Mouse (Mus musculus) neural tube, embryonic 10.5 days (tissue): ENCODE measurements at regions not wholly inside any gene's neighbourhood (a gene's known extent, or its start where the extent isn't known, plus 50 kb on each side); places are given as distances from the start of the nearest gene placed in this dataset.

Experiments
- DNase-seq: peaks from one replicate; pipeline ENCODE4 v3.0.0-alpha.2; 2017; ENCODE audit warnings: low spot score; ENCODE audit errors: extremely low spot score

DNA sequence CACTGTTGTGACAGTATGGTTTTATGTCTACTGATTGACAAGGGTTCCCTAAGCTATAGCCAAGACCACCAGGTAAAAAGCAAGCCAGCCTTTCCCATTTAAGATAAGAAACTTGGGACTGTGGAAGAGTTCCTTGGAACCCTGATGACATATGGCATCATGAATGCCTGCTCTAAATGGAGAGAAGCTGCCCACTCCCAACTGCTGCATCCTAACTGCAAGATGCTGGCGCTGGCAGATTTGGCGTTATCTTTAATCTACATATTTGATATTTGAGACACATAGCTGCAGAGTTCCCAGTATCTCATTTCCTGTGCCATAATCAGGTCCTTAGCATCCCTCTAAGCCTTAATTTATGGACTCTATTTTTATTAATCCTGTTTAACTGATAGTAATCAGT is 200.4 kb upstream of the Arpp21 start:
- DNase-seq: no peak

DNA sequence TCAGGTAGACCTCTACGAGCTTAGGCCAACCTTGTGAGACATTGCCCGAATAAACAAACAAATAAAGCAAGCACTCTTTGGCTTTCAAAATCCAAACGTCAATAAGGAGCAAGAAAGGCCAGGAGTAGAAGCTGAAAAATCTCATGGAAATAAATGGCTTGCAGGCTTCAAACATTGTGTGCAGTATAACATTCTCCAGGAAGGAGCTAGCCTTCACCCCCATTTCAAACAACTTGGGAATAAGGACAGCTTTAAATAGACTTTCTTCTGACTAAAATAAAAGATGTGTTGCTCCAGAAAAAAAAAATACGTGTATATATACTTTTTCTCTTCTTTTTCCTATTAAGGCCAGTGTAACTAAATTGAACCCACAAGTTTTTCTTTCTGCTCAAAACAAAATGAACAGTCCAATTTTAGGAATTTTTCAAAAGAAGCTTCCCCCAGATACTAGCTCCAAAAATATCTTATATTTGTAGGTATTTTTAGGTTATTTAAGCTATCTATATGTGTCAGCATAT is 196.2 kb upstream of the Arpp21 start:
- no peak for DNase-seq

DNA sequence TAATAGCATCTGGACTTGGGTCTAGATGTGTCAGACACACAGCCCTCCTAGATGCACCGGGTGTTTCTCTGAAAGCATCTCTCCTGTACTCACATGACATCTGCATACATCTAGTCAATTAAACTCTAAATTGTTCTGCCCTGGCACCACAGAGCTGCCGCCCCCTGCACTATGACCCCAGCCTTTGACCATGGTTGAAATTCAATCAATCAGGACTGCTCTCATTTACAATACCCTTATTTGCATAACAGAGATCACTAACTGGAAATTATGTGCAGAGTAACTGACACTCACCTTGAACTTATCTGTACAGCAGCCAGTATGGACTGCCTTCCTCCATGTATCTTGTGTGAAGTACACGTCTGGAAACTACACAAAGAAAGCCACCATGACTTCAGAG is 193.5 kb upstream of the Arpp21 start:
- DNase-seq: no peak

DNA sequence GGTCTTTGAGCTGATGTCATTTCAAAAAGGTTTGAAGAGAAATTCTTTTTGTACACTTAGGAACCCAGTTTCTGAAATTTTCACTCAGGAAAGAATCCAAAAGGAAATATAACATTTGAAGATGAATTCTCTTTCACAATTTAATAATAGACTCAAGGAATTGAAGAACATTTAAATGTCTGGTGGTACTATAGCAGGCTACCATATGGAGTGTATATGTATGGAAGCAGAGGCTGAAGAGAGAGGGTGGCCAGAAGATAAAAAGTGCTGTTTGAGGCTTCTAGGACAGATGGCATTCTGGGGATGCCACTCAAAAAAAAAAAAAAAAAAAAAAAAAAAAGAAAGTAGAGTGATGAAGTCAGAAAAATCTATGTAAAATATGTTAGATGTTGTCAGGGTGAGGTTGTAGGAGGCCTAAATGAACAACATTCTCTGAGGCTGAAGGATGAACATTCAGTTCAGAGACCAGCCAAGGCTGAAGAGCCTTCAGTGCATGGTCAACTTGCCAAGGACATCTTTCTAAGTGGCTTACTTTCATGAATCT is 170.1 kb upstream of the Arpp21 start:
- DNase-seq: no peak

DNA sequence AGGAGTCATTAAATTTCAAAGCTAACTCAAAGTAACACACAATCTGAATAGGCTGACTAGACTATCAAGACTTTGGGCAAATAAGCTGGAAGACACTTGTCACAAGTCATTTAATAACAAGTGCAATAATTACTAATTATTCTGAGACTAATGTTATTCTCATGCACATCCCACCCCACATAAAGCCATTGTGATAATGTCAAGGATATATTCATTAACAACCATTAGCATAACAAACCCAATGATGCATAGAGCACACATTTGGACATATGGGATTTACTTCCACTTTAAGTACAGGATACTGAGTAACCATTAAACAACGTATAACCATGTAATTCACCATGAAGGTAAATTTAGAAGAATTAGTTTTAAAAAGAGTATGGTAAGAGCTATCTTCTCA is 135.0 kb upstream of the Arpp21 start:
- DNase-seq: no peak

DNA sequence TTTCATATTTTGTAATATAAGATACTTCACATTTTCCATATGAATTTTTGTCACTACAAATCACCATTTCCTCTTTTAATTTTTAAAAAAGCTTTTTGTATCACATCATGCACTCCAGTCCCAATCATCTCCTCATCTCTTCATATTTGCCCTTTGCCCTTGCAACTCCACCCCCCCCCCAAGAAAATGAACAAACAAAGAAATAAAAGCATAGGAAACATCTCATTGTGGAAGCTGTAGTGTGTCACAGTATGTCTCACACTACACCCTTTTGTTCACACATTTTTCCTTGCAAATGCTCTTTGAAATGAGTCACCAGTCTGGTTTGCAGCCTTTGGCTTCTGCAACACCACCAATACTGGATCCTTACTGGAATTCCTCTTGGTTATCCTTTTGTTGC is 131.6 kb upstream of the Arpp21 start:
- no peak for DNase-seq

DNA sequence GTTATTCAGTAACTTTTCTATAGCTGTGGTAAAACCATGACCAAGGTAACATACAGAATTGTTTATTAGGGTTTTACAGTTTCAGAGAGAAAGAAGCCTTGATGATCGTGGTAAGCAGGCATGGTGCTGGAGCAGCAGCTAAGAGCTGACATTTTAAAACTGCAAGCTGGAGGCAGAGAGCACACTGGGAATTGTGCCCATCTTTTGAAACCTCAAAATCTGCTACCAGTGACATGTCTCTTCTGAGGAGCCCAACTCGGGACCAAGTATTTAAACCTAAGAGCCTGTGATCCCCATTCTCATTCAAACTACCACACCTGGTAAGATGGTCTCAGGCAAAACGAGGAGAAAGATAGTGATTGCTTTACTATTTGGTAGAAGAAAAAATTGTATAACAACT is 125.6 kb upstream of the Arpp21 start:
- no peak for DNase-seq

DNA sequence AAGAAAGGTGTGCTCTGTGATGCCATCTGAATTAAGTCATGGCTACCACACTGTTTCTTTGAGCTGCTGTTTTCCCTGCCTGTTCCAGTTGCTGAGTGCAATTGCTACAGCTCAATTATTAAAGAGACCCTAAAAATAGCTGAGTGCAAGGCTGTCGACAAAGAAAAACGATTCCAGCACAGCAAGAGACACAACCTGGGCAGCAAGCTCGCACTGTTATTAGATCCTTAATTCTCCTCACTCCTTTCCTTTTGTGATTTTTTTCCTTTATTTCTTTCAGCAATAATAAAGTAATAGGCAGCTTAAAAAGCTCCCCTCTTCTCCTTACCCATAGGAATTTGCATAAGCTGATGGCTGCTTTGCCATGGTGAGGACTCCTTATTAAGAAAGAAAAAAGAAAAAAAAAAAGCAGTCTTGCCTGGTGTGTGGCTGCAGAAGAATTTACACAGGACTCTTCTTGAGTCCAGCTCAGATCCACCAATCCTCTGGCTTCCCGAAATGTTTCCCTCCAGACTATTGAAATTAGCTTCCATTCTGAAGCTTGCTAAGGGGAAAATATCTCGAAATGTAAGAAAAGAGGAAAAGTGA is 123.1 kb upstream of the Arpp21 start:
- no peak for DNase-seq

DNA sequence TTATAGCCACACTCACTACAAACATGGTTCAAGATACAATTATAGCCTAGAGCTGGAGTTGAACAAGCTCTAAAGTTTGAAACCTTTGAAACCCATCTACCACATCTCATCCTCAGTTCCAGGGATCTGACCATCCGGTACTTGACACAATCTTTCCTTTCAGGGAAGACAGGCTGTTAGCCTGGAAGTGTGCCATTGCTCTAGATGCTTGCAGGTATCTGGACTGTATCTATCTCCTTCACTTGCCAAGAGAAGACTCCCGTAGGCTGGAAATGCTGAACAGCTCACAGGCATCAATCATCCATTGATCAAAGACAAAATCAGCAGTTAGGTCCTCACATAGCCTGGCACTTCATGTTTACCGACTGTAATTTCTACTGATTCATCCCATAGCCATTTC is 117.5 kb upstream of the Arpp21 start:
- DNase-seq: no peak

DNA sequence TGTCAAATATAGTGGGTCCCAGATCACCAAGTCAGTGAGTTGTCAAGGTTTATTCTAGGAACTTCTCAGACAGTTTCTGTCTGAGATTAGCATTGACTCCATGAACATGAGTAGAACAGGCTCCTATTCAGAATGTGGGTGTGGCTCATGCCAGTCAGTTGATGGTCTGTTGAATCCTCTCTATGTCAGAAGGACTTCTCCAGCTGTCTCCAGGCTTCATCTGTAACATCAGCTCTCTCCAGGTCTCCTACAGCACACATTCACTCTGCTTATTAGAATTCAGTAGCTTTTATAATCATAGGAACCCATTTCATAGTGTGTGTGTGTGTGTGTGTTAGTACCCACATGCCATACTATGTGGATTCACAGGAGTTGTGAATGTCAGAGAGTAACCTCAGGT is 113.2 kb upstream of the Arpp21 start:
- no peak for DNase-seq

DNA sequence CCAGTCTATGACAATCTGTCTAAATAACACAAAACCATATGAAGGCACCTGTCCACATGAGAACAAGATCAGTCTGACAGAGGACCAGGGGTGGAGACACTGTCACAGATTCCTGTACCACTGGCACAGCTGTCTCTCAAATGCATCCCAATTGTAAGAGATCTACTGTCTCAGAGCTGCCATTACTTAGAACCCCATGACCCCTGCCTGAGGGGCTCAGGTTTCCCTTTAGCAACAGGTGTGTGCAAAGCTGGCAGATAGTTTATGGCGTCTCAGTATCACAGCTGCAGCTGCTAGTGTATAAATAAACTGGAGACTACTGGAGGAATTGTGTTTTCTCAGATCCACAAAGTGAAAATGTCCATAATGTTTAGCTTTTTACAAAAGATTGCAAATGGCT is 109.1 kb upstream of the Arpp21 start:
- DNase-seq: no peak

DNA sequence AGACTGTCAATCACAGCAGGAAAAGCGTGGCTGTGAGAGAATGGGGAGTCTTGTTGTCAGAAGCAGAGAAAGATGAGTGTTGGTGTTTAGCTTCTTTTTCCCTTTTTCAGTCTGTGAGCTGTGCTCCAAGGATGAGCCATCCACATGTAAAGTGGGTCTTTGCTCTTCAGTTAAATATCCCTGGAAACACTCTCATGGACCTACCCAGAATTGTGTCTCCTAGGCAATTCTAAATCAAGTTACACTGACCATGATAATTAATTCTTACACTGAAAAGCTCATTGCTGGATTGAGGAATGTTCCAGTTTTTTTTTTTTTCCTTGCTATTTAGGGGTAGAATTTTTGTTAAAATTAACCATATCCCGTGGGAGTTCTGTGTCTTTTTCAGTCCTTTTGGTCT is 104.6 kb upstream of the Arpp21 start:
- no peak for DNase-seq

DNA sequence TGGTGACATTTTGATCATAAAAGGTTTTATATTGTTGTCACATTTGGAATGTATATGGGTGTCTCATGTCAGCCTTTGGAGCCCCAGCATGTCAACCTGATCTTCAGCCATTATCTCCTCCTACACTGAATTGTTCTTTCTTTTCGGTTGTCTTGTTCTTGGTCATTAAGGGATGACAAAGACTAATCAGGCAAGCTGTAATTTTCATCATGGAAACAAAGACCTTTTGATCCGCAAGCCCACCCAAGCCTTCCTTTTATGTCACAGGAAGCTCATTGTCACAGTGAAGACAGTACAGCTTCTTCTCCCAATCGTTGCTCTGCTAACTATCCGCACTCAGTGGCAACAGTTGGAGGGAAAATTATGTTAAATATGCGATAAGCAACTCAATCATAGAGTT is 84.3 kb upstream of the Arpp21 start:
- no peak for DNase-seq

DNA sequence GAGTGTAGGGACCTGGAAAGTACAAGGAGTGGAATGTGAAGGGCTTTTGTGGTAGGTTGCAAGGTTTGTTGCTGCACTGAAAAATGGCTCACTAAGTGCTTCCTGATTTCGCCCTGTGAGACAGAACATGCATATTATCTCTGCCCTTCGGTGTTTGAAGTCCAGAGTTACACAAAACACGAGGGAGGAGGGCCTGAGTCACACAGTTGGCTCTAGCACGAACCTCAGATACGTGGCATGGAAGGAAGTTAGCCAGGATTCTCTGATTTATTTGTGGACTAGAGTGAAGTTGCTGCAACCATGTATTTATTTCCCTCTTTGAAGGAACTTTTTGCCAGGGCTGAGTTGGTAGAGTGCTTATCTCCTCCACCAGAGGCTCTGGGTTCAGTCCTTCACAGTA is 73.2 kb upstream of the Arpp21 start:
- no peak for DNase-seq

DNA sequence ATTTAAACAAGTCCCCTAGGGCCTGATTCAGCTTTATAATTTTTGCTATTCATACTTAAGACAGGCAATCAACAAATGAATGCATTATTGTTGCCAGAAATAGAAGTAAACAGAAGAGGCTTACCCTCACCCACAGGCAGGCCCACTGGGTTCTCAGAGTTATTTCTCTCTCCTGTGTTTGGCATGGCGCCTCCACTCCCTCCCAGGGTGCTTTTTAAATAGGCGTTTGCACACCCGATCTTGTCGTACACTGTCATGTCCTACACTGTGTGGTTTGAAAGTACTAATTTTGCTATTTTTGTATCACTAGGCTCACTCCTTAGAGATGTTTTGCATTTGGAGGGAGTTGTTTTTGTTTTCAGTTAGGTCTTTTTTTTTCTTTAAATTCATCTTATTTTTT is 72.1 kb upstream of the Arpp21 start:
- no peak for DNase-seq

DNA sequence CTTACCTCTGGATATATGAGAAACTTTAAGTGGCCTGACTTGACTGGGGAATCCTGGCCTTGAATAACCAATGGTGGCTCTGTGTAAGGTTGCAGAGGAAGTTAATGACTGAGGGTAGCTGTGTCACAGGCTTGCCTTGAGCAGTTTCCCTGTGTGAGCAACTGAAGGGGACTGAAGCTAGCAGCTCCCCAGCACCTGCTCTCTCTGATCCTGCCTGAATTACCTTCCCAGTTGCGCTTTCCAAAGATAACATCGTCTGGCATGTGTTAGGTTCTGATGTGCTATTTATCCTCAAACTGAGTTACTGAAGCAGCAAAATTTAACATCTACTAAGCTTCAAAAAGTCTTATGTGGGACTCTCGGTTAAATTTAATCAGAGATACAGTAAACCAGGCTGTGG is 56.1 kb upstream of the Arpp21 start:
- DNase-seq: no peak
